Mouse (Mus musculus): ENCODE results near the gene Srsf3. TPM values are rescaled to one million over a fixed set of nuclear protein-coding genes. Genes with fewer than 3 reads are reported as not detected.
"Not testable (repeated sequence)": the region's sequence is repeated elsewhere in the genome, so short reads cannot be mapped to it uniquely, and the experiment has no call there.

The Srsf3 gene
- polyA plus RNA-seq, 1 experiment: 71.0 TPM

DNA sequence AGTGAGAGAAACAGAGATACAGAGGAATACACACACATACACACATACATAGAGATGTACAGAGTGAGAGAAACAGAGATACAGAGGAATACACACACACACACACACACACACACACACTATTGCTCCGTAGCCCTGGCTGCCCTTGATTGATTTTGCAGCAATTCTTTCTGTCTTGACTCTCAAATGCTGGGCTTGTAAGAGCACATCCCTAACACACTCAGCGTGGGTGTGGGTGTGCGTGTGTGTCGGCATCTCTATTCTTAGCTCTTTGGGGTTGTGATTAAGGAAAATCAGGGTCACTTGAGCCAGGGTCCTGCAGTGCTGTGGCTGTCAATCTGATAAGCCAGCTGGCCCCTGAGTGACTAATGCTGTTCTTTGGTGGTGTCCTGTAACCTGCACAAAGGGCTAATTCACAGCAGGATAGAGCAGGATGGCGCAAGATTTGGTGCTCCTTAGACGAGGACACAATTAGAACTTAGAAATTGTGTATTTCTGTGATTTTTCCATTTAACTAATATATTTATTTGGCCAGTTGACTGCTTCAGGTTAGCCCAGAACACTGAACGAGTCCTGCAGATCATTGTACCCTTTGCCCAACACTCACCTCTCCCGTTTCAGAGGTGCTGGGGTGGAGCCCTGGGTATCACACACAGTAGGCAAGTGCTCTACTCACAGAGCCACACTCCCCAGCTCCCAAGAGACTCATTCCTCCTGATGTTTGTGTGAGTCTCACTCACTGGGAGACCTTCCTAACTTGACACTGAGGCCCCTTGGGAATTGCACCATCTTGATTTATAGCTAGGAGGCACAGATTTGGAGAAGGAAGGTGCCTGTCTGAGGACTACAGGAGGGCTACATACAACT is 30.9 kb downstream of the Srsf3 start:
- Histone ChIP-seq H3K36me3 (ENCODE audit: control insufficient read depth, insufficient read depth, low read length) (no peaks in the 10 kb centered on the region), H3K27ac (ENCODE audit: insufficient read depth, low read depth, low read length) (no peak overlapping the region), H3K27me3 (replicated peaks; ENCODE audit: control insufficient read depth, insufficient read depth, low read length) (no peaks in the 10 kb centered on the region), H3K4me1 (ENCODE audit: control insufficient read depth, insufficient read depth, low read length) (no peaks in the 10 kb centered on the region), H3K4me3 (ENCODE audit: insufficient read depth, low read depth, low read length) (no peak overlapping the region)
- DNase-seq: no peak
- 92% methylated on average over 8 of the region's 8 CpGs for WGBS
- TF ChIP-seq POLR2A (IDR thresholded peaks at IDR 0.05; ENCODE audit: low read depth, low read length) (no peak), CTCF (conservative IDR thresholded peaks at IDR 0.05; ENCODE audit: insufficient read depth, insufficient read length, low read depth, low read length) (no peak)

DNA sequence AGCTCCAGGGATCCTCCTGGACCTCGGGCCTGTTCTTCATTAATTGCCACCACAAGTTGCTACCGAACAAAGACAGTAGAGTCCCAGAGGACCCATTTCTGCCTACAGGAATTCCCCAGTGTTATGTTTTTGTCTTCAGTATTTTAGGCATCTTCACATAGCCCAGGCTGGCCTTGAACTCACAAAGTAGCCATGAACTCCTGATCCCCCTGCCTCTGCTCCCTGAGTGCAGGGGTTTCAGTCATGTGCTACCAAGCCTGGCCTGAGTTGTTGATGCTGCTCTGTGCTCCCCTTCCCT is 31.5 kb downstream of the Srsf3 start:
- Histone ChIP-seq H3K27ac (ENCODE audit: insufficient read depth, low read depth, low read length) (no peak overlapping the region), H3K4me1 (ENCODE audit: control insufficient read depth, insufficient read depth, low read length) (no peaks in the 10 kb centered on the region), H3K36me3 (ENCODE audit: control insufficient read depth, insufficient read depth, low read length) (no peaks in the 10 kb centered on the region), H3K27me3 (replicated peaks; ENCODE audit: control insufficient read depth, insufficient read depth, low read length) (no peaks in the 10 kb centered on the region), H3K4me3 (ENCODE audit: insufficient read depth, low read depth, low read length) (no peak overlapping the region)
- DNase-seq: no peak
- 87% methylated on average over 2 of the region's 2 CpGs for WGBS
- TF ChIP-seq POLR2A (IDR thresholded peaks at IDR 0.05; ENCODE audit: low read depth, low read length) (no peak), CTCF (conservative IDR thresholded peaks at IDR 0.05; ENCODE audit: insufficient read depth, insufficient read length, low read depth, low read length) (no peak)

DNA sequence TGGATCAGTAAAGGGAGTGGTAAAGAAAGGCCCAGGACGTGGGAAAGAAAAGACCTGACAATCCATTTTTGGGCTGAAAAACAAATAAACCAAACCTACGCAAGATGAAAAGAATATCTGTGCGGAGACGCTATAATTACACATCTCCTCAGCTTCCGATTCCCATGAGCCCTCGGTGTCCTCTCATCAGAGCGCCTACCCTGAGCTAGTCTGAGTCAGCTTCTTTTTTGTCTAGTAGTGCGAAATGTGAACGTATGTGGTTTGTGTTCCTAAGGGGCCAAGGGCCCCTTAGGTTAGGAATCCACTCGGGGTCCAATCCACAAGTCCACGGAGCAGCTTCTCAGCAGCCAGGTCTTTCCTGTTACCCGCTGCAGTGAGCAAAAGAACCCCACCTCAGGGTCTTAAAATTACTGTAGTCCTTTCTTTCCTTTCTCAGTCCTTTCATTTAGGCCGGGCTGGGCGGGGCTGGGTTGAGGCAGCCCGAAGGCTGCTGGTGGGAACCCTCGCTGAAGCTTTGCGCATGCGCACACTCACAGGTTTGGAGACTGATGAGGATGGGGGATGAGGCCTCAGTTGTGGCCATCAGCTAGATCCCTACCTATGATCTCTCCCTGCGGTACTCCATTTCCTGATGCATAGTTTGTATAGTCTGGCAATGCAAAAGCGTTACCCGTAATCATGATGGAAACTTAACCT is 33.0 kb downstream of the Srsf3 start:
- no peaks in the 10 kb centered on the region for H3K27me3 ChIP-seq (replicated peaks; ENCODE audit: control insufficient read depth, insufficient read depth, low read length)
- no peak overlapping the region for H3K4me3 ChIP-seq (ENCODE audit: insufficient read depth, low read depth, low read length)
- no peak for DNase-seq
- 0 out of 2 replicates have a peak, but pooled peaks cover 3% of the 10 kb centered on the region for H3K4me1 ChIP-seq (ENCODE audit: control insufficient read depth, insufficient read depth, low read length)
- WGBS: 94% methylated on average over 21 of the region's 21 CpGs
- TF ChIP-seq CTCF (conservative IDR thresholded peaks at IDR 0.05; ENCODE audit: insufficient read depth, insufficient read length, low read depth, low read length) (no peak), POLR2A (IDR thresholded peaks at IDR 0.05; ENCODE audit: low read depth, low read length) (no peak)
- H3K27ac ChIP-seq (ENCODE audit: insufficient read depth, low read depth, low read length): no peak overlapping the region
- H3K36me3 ChIP-seq (ENCODE audit: control insufficient read depth, insufficient read depth, low read length): no peaks in the 10 kb centered on the region

DNA sequence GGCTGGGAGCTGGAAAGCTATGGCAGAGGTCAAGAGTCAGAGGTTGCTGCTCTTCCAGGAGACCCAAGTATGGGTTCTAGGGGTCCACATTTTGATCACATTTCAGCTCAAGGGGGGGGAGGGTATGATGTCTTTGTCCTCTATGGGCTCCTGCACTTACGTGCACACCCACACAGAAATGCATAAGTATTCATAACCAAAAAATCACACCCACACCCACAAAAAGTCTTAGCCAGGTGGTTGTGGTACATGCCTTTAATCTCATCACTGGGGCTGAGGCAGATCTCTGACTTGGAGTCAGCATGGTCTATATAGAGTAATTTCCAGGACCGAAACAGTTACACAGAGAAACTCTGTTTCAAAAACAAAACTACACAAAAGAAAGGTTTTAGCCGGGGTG is 33.5 kb downstream of the Srsf3 start:
- Histone ChIP-seq H3K4me1 (ENCODE audit: control insufficient read depth, insufficient read depth, low read length) (0 out of 2 replicates have a peak, but pooled peaks cover 3% of the 10 kb centered on the region), H3K27ac (ENCODE audit: insufficient read depth, low read depth, low read length) (no peak overlapping the region), H3K4me3 (ENCODE audit: insufficient read depth, low read depth, low read length) (no peak overlapping the region), H3K27me3 (replicated peaks; ENCODE audit: control insufficient read depth, insufficient read depth, low read length) (no peaks in the 10 kb centered on the region), H3K36me3 (ENCODE audit: control insufficient read depth, insufficient read depth, low read length) (no peaks in the 10 kb centered on the region)
- no peak for TF ChIP-seq POLR2A (IDR thresholded peaks at IDR 0.05; ENCODE audit: low read depth, low read length)
- no peak for TF ChIP-seq CTCF (conservative IDR thresholded peaks at IDR 0.05; ENCODE audit: insufficient read depth, insufficient read length, low read depth, low read length)
- WGBS: 93% methylated on average over 3 of the region's 3 CpGs
- no peak for DNase-seq

DNA sequence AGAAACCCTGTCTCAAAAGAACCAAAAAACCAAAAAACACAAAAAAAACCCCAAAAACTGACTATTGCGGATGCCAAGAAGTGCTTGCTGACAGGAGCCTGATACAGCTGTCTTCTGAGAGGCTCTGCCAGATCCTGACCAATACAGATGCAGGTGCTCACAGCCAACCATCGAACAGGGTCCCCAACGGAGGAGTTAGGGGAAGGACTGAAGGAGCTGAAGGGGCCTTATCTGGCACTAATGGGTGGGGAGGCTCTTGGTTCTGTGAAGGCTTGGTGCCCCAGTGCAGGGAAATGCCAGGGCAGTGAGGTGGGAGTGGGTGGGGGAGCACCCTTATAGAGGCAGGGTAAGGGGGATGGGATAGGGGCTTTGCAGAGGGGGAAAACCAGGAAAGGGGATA is 35.0 kb downstream of the Srsf3 start:
- H3K4me1 ChIP-seq (ENCODE audit: control insufficient read depth, insufficient read depth, low read length); H3K27ac ChIP-seq (ENCODE audit: insufficient read depth, low read depth, low read length); H3K27me3 ChIP-seq (replicated peaks; ENCODE audit: control insufficient read depth, insufficient read depth, low read length); DNase-seq; H3K4me3 ChIP-seq (ENCODE audit: insufficient read depth, low read depth, low read length); H3K36me3 ChIP-seq (ENCODE audit: control insufficient read depth, insufficient read depth, low read length): not testable (repeated sequence)
- 93% methylated on average over 3 of the region's 3 CpGs for WGBS

DNA sequence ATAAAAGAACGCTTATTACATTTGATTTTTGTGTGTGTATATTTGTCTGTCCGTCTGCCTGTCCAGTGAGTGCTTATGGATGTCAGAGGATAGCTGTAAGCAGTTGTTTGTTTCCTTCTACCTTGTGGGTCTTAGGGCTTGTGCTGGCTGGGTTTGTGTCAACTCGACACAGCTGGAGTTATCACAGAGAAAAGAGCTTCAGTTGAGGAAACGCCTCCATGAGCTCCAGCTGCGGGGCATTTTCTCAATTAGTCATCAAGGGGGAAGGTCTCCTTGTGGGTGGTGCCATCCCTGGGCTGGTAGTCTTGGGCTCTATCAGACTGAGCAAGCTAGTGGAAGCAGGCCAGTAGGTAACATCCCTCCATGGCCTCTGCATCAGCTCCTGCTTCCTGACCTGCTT is 35.4 kb downstream of the Srsf3 start:
- H3K36me3 ChIP-seq (ENCODE audit: control insufficient read depth, insufficient read depth, low read length): no peaks in the 10 kb centered on the region
- 0 out of 2 replicates have a peak, but pooled peaks cover 3% of the 10 kb centered on the region for H3K4me1 ChIP-seq (ENCODE audit: control insufficient read depth, insufficient read depth, low read length)
- no peak for DNase-seq
- no peak for TF ChIP-seq CTCF (conservative IDR thresholded peaks at IDR 0.05; ENCODE audit: insufficient read depth, insufficient read length, low read depth, low read length)
- TF ChIP-seq POLR2A (IDR thresholded peaks at IDR 0.05; ENCODE audit: low read depth, low read length): no peak
- H3K27ac ChIP-seq (ENCODE audit: insufficient read depth, low read depth, low read length): no peak overlapping the region
- WGBS: 85% methylated on average over 5 of the region's 5 CpGs
- no peaks in the 10 kb centered on the region for H3K27me3 ChIP-seq (replicated peaks; ENCODE audit: control insufficient read depth, insufficient read depth, low read length)
- no peak overlapping the region for H3K4me3 ChIP-seq (ENCODE audit: insufficient read depth, low read depth, low read length)

DNA sequence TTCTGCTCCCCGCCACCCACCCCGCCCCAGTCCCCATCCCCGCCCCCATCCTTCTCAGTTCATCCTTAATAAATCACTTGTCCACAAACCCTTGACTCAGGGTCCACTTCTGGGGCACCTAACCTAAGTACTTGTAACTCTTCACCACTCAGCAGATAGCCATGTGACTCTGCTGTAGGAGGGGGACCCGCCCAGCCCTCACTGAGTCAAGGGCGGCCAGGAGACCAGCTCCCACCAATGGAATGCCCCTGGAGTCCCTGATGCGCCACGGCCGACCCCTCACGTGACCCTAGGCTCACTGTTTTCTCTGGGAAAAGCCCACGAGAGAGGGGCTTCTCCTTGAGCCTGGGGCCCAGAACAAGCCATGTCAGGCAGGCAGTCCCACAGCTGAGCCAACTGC is 36.6 kb downstream of the Srsf3 start:
- H3K4me3 ChIP-seq (ENCODE audit: insufficient read depth, low read depth, low read length): no peak overlapping the region
- H3K4me1 ChIP-seq (ENCODE audit: control insufficient read depth, insufficient read depth, low read length): 0 out of 2 replicates have a peak, but pooled peaks cover 3% of the 10 kb centered on the region
- no peak for TF ChIP-seq CTCF (conservative IDR thresholded peaks at IDR 0.05; ENCODE audit: insufficient read depth, insufficient read length, low read depth, low read length)
- TF ChIP-seq POLR2A (IDR thresholded peaks at IDR 0.05; ENCODE audit: low read depth, low read length): no peak
- no peaks in the 10 kb centered on the region for H3K27me3 ChIP-seq (replicated peaks; ENCODE audit: control insufficient read depth, insufficient read depth, low read length)
- 48% methylated on average over 10 of the region's 10 CpGs for WGBS
- H3K36me3 ChIP-seq (ENCODE audit: control insufficient read depth, insufficient read depth, low read length): no peaks in the 10 kb centered on the region
- no peak overlapping the region for H3K27ac ChIP-seq (ENCODE audit: insufficient read depth, low read depth, low read length)
- no peak for DNase-seq
